Mouse (Mus musculus) erythroblast, adult 5-6 weeks (primary cell): ENCODE results near the gene Dhdds. TPM values are rescaled to one million over a fixed set of nuclear protein-coding genes. Genes with fewer than 3 reads are reported as not detected.

Experiments used
- ATAC-seq: replicated peaks from 2 replicates; pipeline ENCODE4 v1.8.0; 2016; ENCODE audit warnings: moderate number of reproducible peaks, mild to moderate bottlenecking, moderate TSS enrichment, inconsistent platforms; ENCODE audit not compliant: poor library complexity, low FRiP score, severe bottlenecking
- total RNA-seq, 2 experiments: library from RNA; stranded (forward) in 1 of 2; stranded (reverse) in 1 of 2; fragments of 150-400 nt in 1 of 2; fragments of 200-764, 138-1000 nt in 1 of 2; gene quantifications; 2 replicates each; pipeline versions ENCODE4 v1.2.3 to v1.2.4; 2015 to 2017; ENCODE audit warnings: low replicate concordance in 2 of 2

Gene Dhdds
- total RNA-seq (2015; ENCODE audit: low replicate concordance) (9.6 and 17.3 TPM in 2 replicates), total RNA-seq (2017; ENCODE audit: low replicate concordance) (6.6 and 12.2 TPM in 2 replicates)

GRCm38 (mm10) chr4:134000466-134001438 lies at the start of gene Dhdds:
Gene Dhdds, minus strand, starts transcription at chr4:134000918.
- peak; percentile 98 for ATAC-seq

- ATAC-seq: no peak
Measured at GRCm38 (mm10) chr4:134047648-134048047, 46.9 kb upstream of the Dhdds start.

- no peak for ATAC-seq
Measured at GRCm38 (mm10) chr4:134043041-134043440, 42.3 kb upstream of the Dhdds start.

GRCm38 (mm10) chr4:134041317-134042123 lies 40.8 kb upstream of the Dhdds start:
- ATAC-seq: no peak

- peak; percentile 78 for ATAC-seq
Measured at GRCm38 (mm10) chr4:134035953-134036352, 35.2 kb upstream of the Dhdds start.

- ATAC-seq: no peak
Measured at GRCm38 (mm10) chr4:134025802-134026201, 25.1 kb upstream of the Dhdds start.

- ATAC-seq: no peak
Measured at GRCm38 (mm10) chr4:134020621-134021020, 19.9 kb upstream of the Dhdds start.

GRCm38 (mm10) chr4:134019641-134020351 lies 19.1 kb upstream of the Dhdds start:
- ATAC-seq: no peak

- ATAC-seq: no peak
Measured at GRCm38 (mm10) chr4:134019210-134019609, 18.5 kb upstream of the Dhdds start.

- no peak for ATAC-seq
Measured at GRCm38 (mm10) chr4:134018779-134019145, 18.0 kb upstream of the Dhdds start, which contains the start of gene Lin28a. Gene Lin28a, minus strand, starts transcription at chr4:134018841.

- ATAC-seq: no peak
Measured at GRCm38 (mm10) chr4:134018038-134018778, 17.5 kb upstream of the Dhdds start.

GRCm38 (mm10) chr4:134017201-134017865 lies 16.6 kb upstream of the Dhdds start:
- no peak for ATAC-seq

- ATAC-seq: no peak
Measured at GRCm38 (mm10) chr4:134016767-134017166, 16.0 kb upstream of the Dhdds start.

GRCm38 (mm10) chr4:134016208-134016607 lies 15.5 kb upstream of the Dhdds start:
- no peak for ATAC-seq

GRCm38 (mm10) chr4:134012858-134013528 lies 12.3 kb upstream of the Dhdds start:
- ATAC-seq: no peak

- no peak for ATAC-seq
Measured at GRCm38 (mm10) chr4:134011450-134012414, 11.0 kb upstream of the Dhdds start.

GRCm38 (mm10) chr4:134009709-134010108 lies 9.0 kb upstream of the Dhdds start:
- no peak for ATAC-seq
